Mouse (Mus musculus): Measurements from ENCODE around the gene Atp11a. TPM values are rescaled to one million over a fixed set of nuclear protein-coding genes. Genes with fewer than 3 reads are reported as not detected.
A peak's percentile ranks its signal among the peaks of the same experiment; 100 is the strongest.

Gene Atp11a
- polyA plus RNA-seq, 1 experiment from 2014 or later: 10.4 TPM

DNA sequence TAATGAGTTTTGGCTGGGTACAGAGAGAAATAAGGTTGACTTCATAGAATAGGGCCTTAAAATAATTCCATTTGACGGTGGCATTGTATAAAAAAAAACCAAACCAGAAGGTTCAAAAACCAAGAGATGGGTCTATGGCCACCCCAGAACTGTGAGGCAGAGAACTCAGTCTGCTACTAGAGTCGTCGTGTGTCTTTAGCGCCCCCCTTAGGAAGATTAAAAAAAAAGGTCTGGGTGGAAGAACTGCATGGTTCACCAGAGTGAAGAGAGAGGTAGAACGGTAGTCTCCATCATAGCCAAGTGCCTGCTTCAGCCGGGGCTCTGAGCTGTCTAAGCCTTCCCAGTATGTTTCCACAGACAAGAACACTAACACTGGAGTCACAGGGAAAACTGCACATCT lies 54.4 kb downstream of the Atp11a start:
- ATAC-seq (ENCODE audit: extremely low read depth, insufficient number of reproducible peaks, low FRiP score, low TSS enrichment): no peak
- 38% methylated on average over 6 of the region's 6 CpGs for whole genome bisulfite sequencing
- no peak overlapping the region for H3K9ac ChIP-seq
- H3K4me1 ChIP-seq: peaks cover 8% of the 10 kb centered on the region
- no peak overlapping the region for H3K4me2 ChIP-seq
- H3K9me3 ChIP-seq: no peaks in the 10 kb centered on the region
- peaks cover 31% of the 10 kb centered on the region for H3K36me3 ChIP-seq
- H3K4me3 ChIP-seq: no peak overlapping the region
- no peak overlapping the region for H3K27ac ChIP-seq (replicated peaks)
- no peaks in the 10 kb centered on the region for H3K27me3 ChIP-seq (replicated peaks)

DNA sequence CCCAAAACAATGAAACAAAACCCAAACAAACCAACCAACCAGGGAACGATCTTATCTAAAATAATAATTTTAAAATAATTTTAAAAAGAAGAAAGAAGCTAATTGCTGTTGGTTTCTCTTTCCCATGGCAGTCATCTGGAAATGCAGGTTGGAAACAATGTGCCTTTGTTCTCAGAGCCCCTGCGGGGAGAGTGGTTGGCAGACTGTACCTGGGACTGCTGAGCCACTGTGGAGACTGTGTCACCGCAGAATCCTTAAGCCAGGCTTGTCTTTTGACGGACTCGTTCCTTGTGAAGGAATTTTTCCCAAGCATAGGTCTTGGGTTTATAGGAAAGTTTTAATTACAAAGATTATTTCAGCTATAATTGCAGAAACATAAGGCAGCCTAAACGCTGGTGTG lies 59.6 kb downstream of the Atp11a start:
- Histone ChIP-seq H3K36me3 (peaks cover 48% of the 10 kb centered on the region), H3K4me3 (no peak overlapping the region), H3K27me3 (replicated peaks) (no peaks in the 10 kb centered on the region), H3K4me1 (no peaks in the 10 kb centered on the region), H3K4me2 (no peak overlapping the region), H3K27ac (replicated peaks) (no peak overlapping the region), H3K9ac (no peak overlapping the region), H3K9me3 (no peaks in the 10 kb centered on the region)
- WGBS: 81% methylated on average over 6 of the region's 6 CpGs
- no peak for ATAC-seq (ENCODE audit: extremely low read depth, insufficient number of reproducible peaks, low FRiP score, low TSS enrichment)

GRCm38 (mm10) chr8:12822892-12823291 lies 66.1 kb downstream of the Atp11a start:
- H3K27me3 ChIP-seq (replicated peaks): no peaks in the 10 kb centered on the region
- no peak for ATAC-seq (ENCODE audit: extremely low read depth, insufficient number of reproducible peaks, low FRiP score, low TSS enrichment)
- H3K4me2 ChIP-seq: no peak overlapping the region
- H3K4me1 ChIP-seq: peaks cover 45% of the 10 kb centered on the region
- WGBS: 48% methylated on average over 7 of the region's 7 CpGs
- no peak overlapping the region for H3K4me3 ChIP-seq
- no peak overlapping the region for H3K9ac ChIP-seq
- H3K36me3 ChIP-seq: peaks cover 68% of the 10 kb centered on the region
- 0 out of 2 replicates have a peak overlapping the region, but pooled peaks have one; percentile 5 for H3K27ac ChIP-seq (replicated peaks)
- H3K9me3 ChIP-seq: no peaks in the 10 kb centered on the region

DNA sequence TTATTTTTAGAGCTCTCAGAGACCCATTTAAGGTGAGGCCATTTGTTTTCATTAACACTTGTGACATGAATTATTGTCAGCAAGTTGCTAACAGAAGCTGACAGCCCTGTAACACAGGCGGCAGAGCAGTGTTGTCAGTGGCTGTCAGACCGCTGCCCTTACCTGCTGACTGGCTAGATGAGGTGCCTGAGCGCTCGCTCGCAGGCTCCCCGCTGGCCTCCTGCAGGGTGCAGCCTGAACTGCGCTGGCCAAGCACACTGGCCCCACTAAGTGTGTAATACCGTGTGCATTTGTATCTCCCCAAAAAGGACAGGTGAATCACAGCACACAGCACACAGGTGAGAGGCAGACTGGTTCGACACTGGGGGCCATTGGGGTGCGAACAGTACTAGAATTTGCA lies 67.7 kb downstream of the Atp11a start:
- ATAC-seq (ENCODE audit: extremely low read depth, insufficient number of reproducible peaks, low FRiP score, low TSS enrichment): peak; percentile 47; the same call in 1 of the 2 replicates
- no peaks in the 10 kb centered on the region for H3K9me3 ChIP-seq
- H3K4me1 ChIP-seq: peaks cover 45% of the 10 kb centered on the region
- no peak overlapping the region for H3K4me3 ChIP-seq
- peak overlapping the region; percentile 59 for H3K27ac ChIP-seq (replicated peaks)
- peak overlapping the region; percentile 25; the same call in 1 of the 2 replicates for H3K4me2 ChIP-seq
- H3K9ac ChIP-seq: no peak overlapping the region
- no peaks in the 10 kb centered on the region for H3K27me3 ChIP-seq (replicated peaks)
- peaks cover 79% of the 10 kb centered on the region for H3K36me3 ChIP-seq
- 35% methylated on average over 10 of the region's 10 CpGs for WGBS

GRCm38 (mm10) chr8:12825236-12825635 lies 68.4 kb downstream of the Atp11a start:
- H3K9ac ChIP-seq: peak overlapping the region; percentile 3
- no peaks in the 10 kb centered on the region for H3K9me3 ChIP-seq
- no peak for ATAC-seq (ENCODE audit: extremely low read depth, insufficient number of reproducible peaks, low FRiP score, low TSS enrichment)
- H3K4me2 ChIP-seq: no peak overlapping the region
- peaks cover 80% of the 10 kb centered on the region for H3K36me3 ChIP-seq
- no peak overlapping the region for H3K4me3 ChIP-seq
- H3K27ac ChIP-seq (replicated peaks): peak overlapping the region; percentile 37
- 39% methylated on average over 6 of the region's 6 CpGs for WGBS
- peaks cover 45% of the 10 kb centered on the region for H3K4me1 ChIP-seq
- no peaks in the 10 kb centered on the region for H3K27me3 ChIP-seq (replicated peaks)

- 59% methylated on average over 8 of the region's 8 CpGs for WGBS
- Histone ChIP-seq H3K4me3 (no peak overlapping the region), H3K27me3 (replicated peaks) (no peaks in the 10 kb centered on the region), H3K4me2 (no peak overlapping the region), H3K9ac (peak overlapping the region; percentile 3; the same call in 1 of the 2 replicates), H3K36me3 (peaks cover 82% of the 10 kb centered on the region), H3K27ac (replicated peaks) (no peak overlapping the region; the same call in 1 of the 2 replicates), H3K9me3 (no peaks in the 10 kb centered on the region), H3K4me1 (peaks cover 45% of the 10 kb centered on the region)
- no peak for ATAC-seq (ENCODE audit: extremely low read depth, insufficient number of reproducible peaks, low FRiP score, low TSS enrichment)
These were observed 68.9 kb downstream of the Atp11a start for GRCm38 (mm10) chr8:12825686-12826237.

DNA sequence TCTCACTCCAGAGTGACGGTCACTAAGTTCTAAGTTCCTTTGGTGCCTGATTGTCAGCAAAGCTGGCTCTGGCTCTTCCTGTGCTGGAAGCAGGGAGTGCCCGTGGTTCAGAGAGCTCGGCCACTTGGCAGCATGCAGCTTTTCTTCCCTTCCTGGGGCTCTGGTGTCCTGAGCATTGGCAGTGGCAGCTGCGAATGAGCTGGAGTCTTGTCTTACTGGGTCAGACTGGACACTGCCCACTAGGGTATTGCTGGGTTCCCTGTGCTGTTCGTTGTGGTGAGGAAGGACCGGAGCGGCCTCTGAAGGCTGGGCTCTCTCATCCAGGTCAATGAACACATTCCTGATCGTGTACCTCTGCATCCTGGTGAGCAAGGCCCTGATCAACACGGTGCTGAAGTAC lies 70.3 kb downstream of the Atp11a start:
- Histone ChIP-seq H3K27ac (replicated peaks) (no peak overlapping the region), H3K4me3 (no peak overlapping the region), H3K27me3 (replicated peaks) (no peaks in the 10 kb centered on the region), H3K36me3 (peaks cover 82% of the 10 kb centered on the region), H3K4me2 (no peak overlapping the region), H3K9ac (no peak overlapping the region), H3K9me3 (no peaks in the 10 kb centered on the region), H3K4me1 (peaks cover 42% of the 10 kb centered on the region)
- ATAC-seq (ENCODE audit: extremely low read depth, insufficient number of reproducible peaks, low FRiP score, low TSS enrichment): no peak
- WGBS: 85% methylated on average over 9 of the region's 9 CpGs

DNA sequence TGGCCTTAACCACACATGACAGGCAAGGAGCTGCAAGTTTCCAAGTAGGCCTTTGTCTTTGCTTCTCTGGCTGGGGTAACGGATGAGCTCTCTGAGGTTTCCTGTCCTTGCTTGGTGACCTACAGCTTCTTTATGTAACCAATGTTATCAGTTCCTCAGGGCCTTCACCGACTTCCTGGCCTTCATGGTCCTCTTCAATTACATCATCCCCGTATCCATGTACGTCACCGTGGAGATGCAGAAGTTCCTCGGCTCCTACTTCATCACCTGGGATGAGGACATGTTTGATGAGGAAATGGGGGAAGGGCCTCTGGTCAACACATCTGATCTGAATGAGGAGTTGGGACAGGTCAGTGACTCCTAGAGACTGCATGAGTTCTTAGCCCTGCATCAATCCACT lies 71.5 kb downstream of the Atp11a start:
- peaks cover 83% of the 10 kb centered on the region for H3K36me3 ChIP-seq
- no peaks in the 10 kb centered on the region for H3K9me3 ChIP-seq
- peaks cover 31% of the 10 kb centered on the region for H3K4me1 ChIP-seq
- no peaks in the 10 kb centered on the region for H3K27me3 ChIP-seq (replicated peaks)
- H3K4me3 ChIP-seq: no peak overlapping the region
- no peak overlapping the region for H3K9ac ChIP-seq
- no peak for ATAC-seq (ENCODE audit: extremely low read depth, insufficient number of reproducible peaks, low FRiP score, low TSS enrichment)
- no peak overlapping the region for H3K4me2 ChIP-seq
- H3K27ac ChIP-seq (replicated peaks): no peak overlapping the region
- 69% methylated on average over 6 of the region's 6 CpGs for WGBS

DNA sequence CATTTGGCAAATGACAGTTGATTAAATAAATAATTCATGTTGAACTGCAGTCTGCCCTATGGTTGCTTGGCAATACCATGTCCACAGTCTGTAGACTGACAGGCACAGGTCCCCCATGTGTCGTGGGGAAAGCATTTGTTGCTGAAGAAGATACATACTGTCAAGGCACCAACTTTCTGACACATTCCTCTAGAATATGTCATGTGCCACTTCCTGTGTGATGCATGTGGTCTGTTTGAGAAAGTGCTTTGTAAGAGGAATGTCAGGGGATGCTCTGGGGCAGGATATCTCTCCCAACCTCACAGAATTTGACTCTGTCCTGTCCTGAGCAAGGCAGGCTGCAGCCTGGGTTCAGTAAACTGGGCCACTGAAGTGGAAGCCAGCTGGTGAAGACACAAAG lies 72.6 kb downstream of the Atp11a start:
- WGBS: 62% methylated on average over 1 of the region's 1 CpGs
- H3K4me2 ChIP-seq: no peak overlapping the region
- no peak overlapping the region for H3K9ac ChIP-seq
- no peak for ATAC-seq (ENCODE audit: extremely low read depth, insufficient number of reproducible peaks, low FRiP score, low TSS enrichment)
- no peak overlapping the region for H3K4me3 ChIP-seq
- H3K27ac ChIP-seq (replicated peaks): no peak overlapping the region
- H3K4me1 ChIP-seq: peaks cover 20% of the 10 kb centered on the region
- H3K27me3 ChIP-seq (replicated peaks): no peaks in the 10 kb centered on the region
- peaks cover 86% of the 10 kb centered on the region for H3K36me3 ChIP-seq
- H3K9me3 ChIP-seq: no peaks in the 10 kb centered on the region

- no peak for ATAC-seq (ENCODE audit: extremely low read depth, insufficient number of reproducible peaks, low FRiP score, low TSS enrichment)
- no peaks in the 10 kb centered on the region for H3K4me1 ChIP-seq
- 80% methylated on average over 7 of the region's 7 CpGs for WGBS
- no peak overlapping the region for H3K4me2 ChIP-seq
- no peaks in the 10 kb centered on the region for H3K27me3 ChIP-seq (replicated peaks)
- no peak overlapping the region for H3K9ac ChIP-seq
- H3K9me3 ChIP-seq: no peaks in the 10 kb centered on the region
- peaks cover 100% of the 10 kb centered on the region for H3K36me3 ChIP-seq
- no peak overlapping the region for H3K4me3 ChIP-seq
- no peak overlapping the region for H3K27ac ChIP-seq (replicated peaks)
These were observed 75.1 kb downstream of the Atp11a start for GRCm38 (mm10) chr8:12831659-12832589.

- H3K36me3 ChIP-seq: peaks cover 100% of the 10 kb centered on the region
- no peak for ATAC-seq (ENCODE audit: extremely low read depth, insufficient number of reproducible peaks, low FRiP score, low TSS enrichment)
- no peak overlapping the region for H3K27ac ChIP-seq (replicated peaks)
- H3K4me3 ChIP-seq: no peak overlapping the region
- WGBS: 81% methylated on average over 5 of the region's 5 CpGs
- no peaks in the 10 kb centered on the region for H3K9me3 ChIP-seq
- H3K9ac ChIP-seq: no peak overlapping the region
- H3K27me3 ChIP-seq (replicated peaks): no peaks in the 10 kb centered on the region
- H3K4me2 ChIP-seq: no peak overlapping the region
- no peaks in the 10 kb centered on the region for H3K4me1 ChIP-seq
These were observed 76.8 kb downstream of the Atp11a start for GRCm38 (mm10) chr8:12833616-12834015.

All from heart, embryonic 13.5 days (tissue).